In the genomic region with DNA sequence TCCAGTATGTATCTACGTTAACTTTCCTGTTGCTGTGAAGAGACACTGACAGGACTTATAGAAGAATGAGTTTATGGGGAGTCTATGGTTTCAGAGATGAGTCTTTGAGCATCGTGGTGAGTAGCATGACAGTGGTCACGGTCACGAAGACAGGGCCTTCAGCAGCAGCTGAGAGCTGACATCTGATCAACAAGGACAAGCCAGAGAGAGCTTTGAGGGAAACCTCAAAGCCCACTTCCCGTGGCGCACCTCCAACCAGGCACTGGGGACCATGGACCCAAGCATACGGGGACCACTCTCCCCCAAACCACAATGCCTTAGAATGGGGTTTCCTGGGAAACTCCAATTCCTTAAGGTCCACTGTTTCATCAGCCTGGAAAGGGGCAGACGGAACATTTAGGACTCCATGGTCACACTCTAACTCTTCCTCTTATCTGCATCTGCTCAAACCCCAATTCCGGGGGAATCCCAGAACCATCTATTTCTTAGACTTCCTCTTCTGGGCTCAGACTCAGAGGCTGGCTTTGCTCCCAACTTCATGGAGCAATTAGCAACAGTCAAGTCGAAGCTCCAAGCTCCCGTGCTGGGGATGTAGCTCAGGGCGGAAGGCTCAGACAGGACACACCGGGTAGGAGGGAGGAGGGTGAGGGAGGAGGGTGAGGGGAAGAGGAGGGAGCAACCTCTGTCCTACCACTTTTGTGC, we compare ENCODE assay signal across 27 mouse cellular contexts. TPM values are rescaled to one million over a fixed set of nuclear protein-coding genes. Genes with fewer than 3 reads are reported as not detected.
A peak's percentile ranks its signal among the peaks of the same experiment; 100 is the strongest.
DNase-seq lines count a peak whose midpoint lies in the region; ATAC-seq lines count a peak whose summit lies in the region.
"Had no signal": no experiment of that assay in that cellular context is flagged by ENCODE, and none has a peak within 500 bp of the region (broad histone marks: within the 10 kb centered on the region; RNA-seq: fewer than 3 reads in every experiment).

No protein-coding gene starts in this region.

- H3K4me2 ChIP-seq in kidney, embryonic 15.5 days = no peak overlapping the region
- H3K4me2 ChIP-seq in forebrain, embryonic 14.5 days (ENCODE audit: low read length) = no peak overlapping the region
- H3K4me2 ChIP-seq: embryonic facial prominence, embryonic 13.5 days; forebrain, embryonic 12.5 days; heart, embryonic 11.5 days; limb, embryonic 15.5 days; lung, embryonic 14.5 days; midbrain, embryonic 12.5 days had no signal

- no peaks in the 10 kb centered on the region for H3K36me3 ChIP-seq in kidney, embryonic 15.5 days
- H3K36me3 ChIP-seq in forebrain, embryonic 14.5 days (ENCODE audit: control insufficient read depth, insufficient read depth, low read length) = no peaks in the 10 kb centered on the region
- no peaks in the 10 kb centered on the region for H3K36me3 ChIP-seq in limb, embryonic 10.5 days
- H3K36me3 ChIP-seq: embryonic facial prominence, embryonic 13.5 days; forebrain, embryonic 12.5 days; limb, embryonic 15.5 days; midbrain, embryonic 12.5 days had no signal

- peaks cover 4% of the 10 kb centered on the region; the same call in 1 of the 2 replicates for H3K9me3 ChIP-seq in kidney, embryonic 15.5 days (replicated peaks)
- no peaks in the 10 kb centered on the region; the same call in 1 of the 2 replicates for H3K9me3 ChIP-seq in forebrain, embryonic 14.5 days (replicated peaks; ENCODE audit: control insufficient read depth, low read length)
- 0 out of 2 replicates have a peak, but pooled peaks cover 2% of the 10 kb centered on the region for H3K9me3 ChIP-seq in limb, embryonic 10.5 days (replicated peaks)
- H3K9me3 ChIP-seq: forebrain, embryonic 12.5 days; limb, embryonic 15.5 days had no signal

- H3K4me3 ChIP-seq in kidney, embryonic 15.5 days (replicated peaks) = no peak overlapping the region
- no peak overlapping the region for H3K4me3 ChIP-seq in forebrain, embryonic 14.5 days (ENCODE audit: low read depth, low read length)
- H3K4me3 ChIP-seq in limb, embryonic 10.5 days = no peak overlapping the region
- H3K4me3 ChIP-seq: embryonic facial prominence, embryonic 13.5 days; erythroblast, embryonic 14.5 days; forebrain, embryonic 12.5 days; limb, embryonic 15.5 days; midbrain, embryonic 12.5 days had no signal

- H3K9ac ChIP-seq in kidney, embryonic 15.5 days = no peak overlapping the region
- no peak overlapping the region for H3K9ac ChIP-seq in forebrain, embryonic 14.5 days (ENCODE audit: low read length)
- H3K9ac ChIP-seq: embryonic facial prominence, embryonic 13.5 days; forebrain, embryonic 12.5 days; limb, embryonic 15.5 days; liver, embryonic 14.5 days; lung, embryonic 14.5 days; midbrain, embryonic 12.5 days had no signal

- no peak for DNase-seq in kidney, postnatal 4 days
- DNase-seq in adipocyte (ENCODE audit: low spot score) = peak; percentile 29
- DNase-seq in induced T-regulatory cell, adult 2 months (ENCODE audit: low read depth) = peak; percentile 41
- peak; percentile 48 for DNase-seq in skeletal muscle tissue, adult 2 months (ENCODE audit: low read depth, low spot score)
- DNase-seq in left cerebral cortex, adult 8-10 months (ENCODE audit: low spot score in 2 of 2) = no peak
- DNase-seq in forebrain, embryonic 14.5 days (ENCODE audit: low spot score) = no peak
- DNase-seq in limb, embryonic 10.5 days (ENCODE audit: low spot score) = no peak
- DNase-seq: adrenal gland, adult 2 months; cerebellum, adult 2 months; cerebellum, postnatal 25 days; embryo, embryonic 11 days; kidney, adult 11 months; layer of hippocampus, postnatal 36 days; lung, embryonic 14.5 days; lung, postnatal 4 days; thymus, adult 2 months had no signal

- H3K27me3 ChIP-seq in kidney, embryonic 15.5 days = no peaks in the 10 kb centered on the region
- no peaks in the 10 kb centered on the region for H3K27me3 ChIP-seq in forebrain, embryonic 14.5 days (replicated peaks; ENCODE audit: control insufficient read depth, insufficient read depth, low read length)
- H3K27me3 ChIP-seq in limb, embryonic 10.5 days (ENCODE audit: low read depth, poor library complexity, severe bottlenecking) = no peaks in the 10 kb centered on the region
- H3K27me3 ChIP-seq: embryonic facial prominence, embryonic 13.5 days; forebrain, embryonic 12.5 days; limb, embryonic 15.5 days; midbrain, embryonic 12.5 days; Patski had no signal

- 0 out of 2 replicates have a peak overlapping the region, but pooled peaks have one; percentile 32 for H3K27ac ChIP-seq in kidney, embryonic 15.5 days
- no peak overlapping the region for H3K27ac ChIP-seq in forebrain, embryonic 14.5 days (ENCODE audit: low read depth, low read length)
- H3K27ac ChIP-seq in limb, embryonic 10.5 days = no peak overlapping the region
- H3K27ac ChIP-seq: embryonic facial prominence, embryonic 13.5 days; forebrain, embryonic 12.5 days; hindbrain, postnatal 0 days; kidney, postnatal 0 days; limb, embryonic 15.5 days; liver, embryonic 14.5 days; midbrain, embryonic 12.5 days had no signal

- H3K4me1 ChIP-seq in kidney, embryonic 15.5 days = peaks cover 39% of the 10 kb centered on the region
- H3K4me1 ChIP-seq in forebrain, embryonic 14.5 days (ENCODE audit: control insufficient read depth, insufficient read depth, low read length) = peaks cover 4% of the 10 kb centered on the region
- H3K4me1 ChIP-seq in limb, embryonic 10.5 days = peaks cover 21% of the 10 kb centered on the region

- WGBS in kidney, embryonic 15.5 days = 79% methylated on average over 13 of the region's 13 CpGs
- WGBS in forebrain, embryonic 14.5 days = 90% methylated on average over 13 of the region's 13 CpGs
- WGBS in limb, embryonic 10.5 days = 92% methylated on average over 13 of the region's 13 CpGs

- no peak for ATAC-seq in kidney, embryonic 15.5 days (replicated peaks; ENCODE audit: low FRiP score)
- ATAC-seq in forebrain, embryonic 14.5 days = no peak
- ATAC-seq: hindbrain, postnatal 0 days; Patski had no signal

RNA-seq across cellular contexts. Expression of gene Bri3, which starts 7.8 kb away (rescaled TPM):
- 123 and 129 TPM in 2 replicates for polyA plus RNA-seq in kidney, embryonic 15.5 days (2015; fragmentation: Nextera tagmentation; extraction: Ambion mirVana)
- total RNA-seq in left cerebral cortex, adult 8-10 months (2022) = 10 to 100 TPM; 63.5 to 74.4 (median 72.5) TPM
- polyA plus RNA-seq in forebrain, embryonic 14.5 days (2014; fragmentation: Nextera tagmentation; extraction: Ambion mirVana) = 82.8 and 105 TPM in 2 replicates
- polyA plus RNA-seq in limb, embryonic 10.5 days (2016; fragmentation: Nextera tagmentation; extraction: Ambion mirVana) = 122 and 125 TPM in 2 replicates

RNA-seq across cellular contexts. Expression of gene Tecpr1, which starts 28.6 kb away (rescaled TPM):
- 22.4 and 23.6 TPM in 2 replicates for polyA plus RNA-seq in kidney, embryonic 15.5 days (2015; fragmentation: Nextera tagmentation; extraction: Ambion mirVana)
- 10 to 100 TPM; 88.3 to 96.5 (median 92.1) TPM for total RNA-seq in left cerebral cortex, adult 8-10 months (2022)
- 21.7 and 26.5 TPM in 2 replicates for polyA plus RNA-seq in forebrain, embryonic 14.5 days (2014; fragmentation: Nextera tagmentation; extraction: Ambion mirVana)
- polyA plus RNA-seq in limb, embryonic 10.5 days (2016; fragmentation: Nextera tagmentation; extraction: Ambion mirVana) = 15.1 and 21.0 TPM in 2 replicates

Comparison
In these comparisons a context has a peak if more than half of its experiments do, and no peak if none do; other contexts are left out.
1. DNase-seq: peak in adipocyte (single experiment), induced T-regulatory cell, adult 2 months (single experiment) and skeletal muscle tissue, adult 2 months (single experiment); none in kidney, postnatal 4 days (0 of 2), left cerebral cortex, adult 8-10 months (0 of 2), forebrain, embryonic 14.5 days (single experiment) and limb, embryonic 10.5 days (single experiment).